In genomic region chr2:144526981-144527820, GRCm38 (mm10) we compare ENCODE assay signal across 8 mouse cellular contexts. TPM values are rescaled to one million over a fixed set of nuclear protein-coding genes. Genes with fewer than 3 reads are reported as not detected.
DNase-seq lines count a peak whose midpoint lies in the region; ATAC-seq and TF ChIP-seq lines count a peak whose summit lies in the region.

Gene Dzank1, minus strand, starts transcription at chr2:144527414.
Gene Polr3f, plus strand, starts transcription at chr2:144527718.

- peak; percentile 91 for DNase-seq in Patski (ENCODE audit: low read depth, low spot score)
- peak; percentile 96 to 97 for DNase-seq in cerebellum, postnatal 14 days
- peak; percentile 96 to 97 for DNase-seq in frontal cortex, postnatal 14 days (ENCODE audit: low spot score in 2 of 2)
- peak; percentile 96 to 98 for DNase-seq in layer of hippocampus, postnatal 25 days (ENCODE audit: extremely low spot score in 1 of 2, low spot score in 1 of 2)
- peak; percentile 97 for DNase-seq in lung, postnatal 25 days (ENCODE audit: low spot score)
- peak; percentile 97 for DNase-seq in retina, embryonic 14.5 days (ENCODE audit: low spot score)
- peak; percentile 97 for DNase-seq in thymus, postnatal 4 days

- H3K9ac ChIP-seq in hindbrain, embryonic 13.5 days = peak within 1 kb of the TSS; percentile 86

- peaks cover 8% of the 10 kb centered on the region for H3K36me3 ChIP-seq in hindbrain, embryonic 13.5 days

- peak within 1 kb of the TSS; percentile 89 for H3K4me2 ChIP-seq in hindbrain, embryonic 13.5 days

- peak within 1 kb of the TSS; percentile 96 for H3K27ac ChIP-seq in hindbrain, embryonic 13.5 days

- no peaks in the 10 kb centered on the region for H3K27me3 ChIP-seq in Patski
- 0 out of 2 replicates have a peak, but pooled peaks cover 4% of the 10 kb centered on the region for H3K27me3 ChIP-seq in hindbrain, embryonic 13.5 days

- peak; percentile 98 for ATAC-seq in Patski
- peak; percentile 99 for ATAC-seq in hindbrain, embryonic 13.5 days (ENCODE audit: low FRiP score)

- 1% methylated on average over 56 of the region's 56 CpGs for WGBS in hindbrain, embryonic 13.5 days

- CTCF ChIA-PET in Patski (lab: Charles Lee) = interaction anchor here (1.3 to 1.6 kb wide), 2 partner anchors 9 to 12 kb away, joined by 4 read pairs; no protein-coding TSS in a partner anchor

- peak within 1 kb of the TSS; percentile 81 for H3K4me3 ChIP-seq in hindbrain, embryonic 13.5 days

- POLR2A ChIA-PET in Patski (lab: Charles Lee) = interaction anchor here (1.0 kb wide), 1 partner anchor 13 kb away, joined by 3 read pairs; no protein-coding TSS in a partner anchor

- H3K9me3 ChIP-seq in hindbrain, embryonic 13.5 days = no peaks in the 10 kb centered on the region

- in situ Hi-C loops in Patski (cut with MboI; ENCODE audit: low pct_unique_long_range_greater_than_20kb) = no loop called here

- no peak for TF ChIP-seq CTCF in Patski (IDR thresholded peaks at IDR 0.05)

- H3K4me1 ChIP-seq in hindbrain, embryonic 13.5 days (replicated peaks) = peaks cover 30% of the 10 kb centered on the region

RNA-seq across cellular contexts. Expression of gene Dzank1, which starts in this region (rescaled TPM):
- polyA plus RNA-seq in Patski (2021) = 3.6 TPM
- 8.6 and 11.9 TPM in 2 replicates for polyA plus RNA-seq in hindbrain, embryonic 13.5 days (2015; fragmentation: Nextera tagmentation; extraction: Ambion mirVana)
- total RNA-seq in layer of hippocampus, postnatal 25 days (2021) = 100 to 1,000 TPM; 115 to 122 TPM

RNA-seq across cellular contexts. Expression of gene Polr3f, which starts in this region (rescaled TPM):
- 19.8 TPM for polyA plus RNA-seq in Patski (2021)
- polyA plus RNA-seq in hindbrain, embryonic 13.5 days (2015; fragmentation: Nextera tagmentation; extraction: Ambion mirVana) = 28.5 and 28.6 TPM in 2 replicates
- total RNA-seq in layer of hippocampus, postnatal 25 days (2021) = 10 to 100 TPM; 23.4 to 29.2 TPM

Comparison
In these comparisons a context has a peak if more than half of its experiments do, and no peak if none do; other contexts are left out.
1. Peak in every context shown above with its lines: DNase-seq, ATAC-seq, H3K4me3 ChIP-seq and H3K27ac ChIP-seq.